Mouse (Mus musculus) thymus, adult 2 months (tissue): ENCODE data around the gene Cmtm2a. TPM values are rescaled to one million over a fixed set of nuclear protein-coding genes. Genes with fewer than 3 reads are reported as not detected.
"Not testable (repeated sequence)": the region's sequence is repeated elsewhere in the genome, so short reads cannot be mapped to it uniquely, and the experiment has no call there.

Source experiments
- DNase-seq: peaks from one replicate; pipeline ENCODE4 v3.0.0; 2021
- H3K27ac ChIP-seq: fragments of 200-500 bp; 2 replicates; pipeline ENCODE4 v1.5.1; 2012; ENCODE audit warnings: low read length, control low read depth; ENCODE audit not compliant: control insufficient read depth, insufficient read depth
- H3K27me3 ChIP-seq: fragments of 200-500 bp; 2 replicates; pipeline ENCODE4 v1.6.1; 2012; ENCODE audit warnings: mild to moderate bottlenecking, low read length, moderate library complexity, mixed read lengths; ENCODE audit not compliant: control insufficient read depth, insufficient read depth
- H3K36me3 ChIP-seq: fragments of 200-500 bp; 2 replicates; pipeline ENCODE4 v1.6.1; 2012; ENCODE audit warnings: mild to moderate bottlenecking, low read length, moderate library complexity; ENCODE audit not compliant: control insufficient read depth, insufficient read depth
- H3K4me1 ChIP-seq: fragments of 200-500 bp; replicated peaks from 2 replicates; pipeline ENCODE4 v1.6.1; 2012; ENCODE audit warnings: low read length; ENCODE audit not compliant: control insufficient read depth, insufficient read depth
- H3K4me3 ChIP-seq: fragments of 200-500 bp; 2 replicates; pipeline ENCODE4 v1.5.1; 2012; ENCODE audit warnings: mild to moderate bottlenecking, low read length, control low read depth, moderate library complexity; ENCODE audit not compliant: control insufficient read depth, insufficient read depth
- CTCF ChIP-seq: fragments of 200-500 bp; IDR thresholded peaks from 2 replicates; pipeline ENCODE4 v1.5.1; 2012; ENCODE audit warnings: mild to moderate bottlenecking, control low read depth, low read length, moderate library complexity, borderline replicate concordance; ENCODE audit not compliant: control insufficient read depth, poor library complexity, insufficient read depth; ENCODE audit errors: extremely low read depth
- POLR2A ChIP-seq: fragments of 200-500 bp; IDR thresholded peaks from 2 replicates; pipeline ENCODE4 v1.6.1; 2012; ENCODE audit warnings: mild to moderate bottlenecking, low read length, control low read depth, moderate library complexity; ENCODE audit not compliant: control insufficient read depth, poor library complexity, insufficient read depth; ENCODE audit errors: extremely low read depth
- WGBS: fragments of 180-500 bp; shearing (Covaris S2); methylation state at CpG from one replicate; pipeline ENCODE4 v1.1.7; 2018; 5-methylcytosine and 5-hydroxymethylcytosine counted together
- polyA plus RNA-seq: library from polyadenylated mRNA; depleted of rRNA; stranded (reverse); fragments of >200 nt; gene quantifications from 2 replicates; pipeline ENCODE4 v1.2.3, GENCODE M21; 2012

Gene Cmtm2a
- polyA plus RNA-seq, 1 experiment, result 0.12 TPM

GRCm38 (mm10) chr8:104337890-104338289 is 44.9 kb upstream of the Cmtm2a start:
- peaks cover 17% of the 10 kb centered on the region for H3K4me1 ChIP-seq
- H3K36me3 ChIP-seq, result no peaks in the 10 kb centered on the region
- DNase-seq, result no peak
- TF ChIP-seq CTCF, result 0 out of 2 replicates have a peak, but pooled peaks have one; percentile 16
- no peak for TF ChIP-seq POLR2A
- 57% methylated on average over 3 of the region's 3 CpGs for WGBS
- H3K4me3 ChIP-seq, result no peak overlapping the region
- H3K27me3 ChIP-seq, result no peaks in the 10 kb centered on the region
- H3K27ac ChIP-seq, result no peak overlapping the region

- H3K27me3 ChIP-seq, result no peaks in the 10 kb centered on the region
- peaks cover 17% of the 10 kb centered on the region for H3K4me1 ChIP-seq
- no peaks in the 10 kb centered on the region for H3K36me3 ChIP-seq
- 100% methylated on average over 1 of the region's 1 CpGs for WGBS
- H3K4me3 ChIP-seq, result no peak overlapping the region
- no peak overlapping the region for H3K27ac ChIP-seq
- no peak for DNase-seq
- TF ChIP-seq POLR2A (no peak), CTCF (no peak)
Observed at GRCm38 (mm10) chr8:104336806-104337205, 43.8 kb upstream of the Cmtm2a start.

GRCm38 (mm10) chr8:104334196-104334595 is 41.2 kb upstream of the Cmtm2a start:
- no peak for DNase-seq
- no peak overlapping the region for H3K27ac ChIP-seq
- no peaks in the 10 kb centered on the region for H3K4me1 ChIP-seq
- no peaks in the 10 kb centered on the region for H3K36me3 ChIP-seq
- WGBS, result 95% methylated on average over 1 of the region's 1 CpGs
- no peak for TF ChIP-seq POLR2A
- no peak for TF ChIP-seq CTCF
- H3K27me3 ChIP-seq, result no peaks in the 10 kb centered on the region
- no peak overlapping the region for H3K4me3 ChIP-seq

GRCm38 (mm10) chr8:104333786-104334185 is 40.8 kb upstream of the Cmtm2a start:
- TF ChIP-seq CTCF, result no peak
- no peak for TF ChIP-seq POLR2A
- no peak for DNase-seq
- Histone ChIP-seq H3K4me3 (no peak overlapping the region), H3K4me1 (no peaks in the 10 kb centered on the region), H3K36me3 (no peaks in the 10 kb centered on the region), H3K27me3 (no peaks in the 10 kb centered on the region), H3K27ac (no peak overlapping the region)
- 31% methylated on average over 5 of the region's 5 CpGs for WGBS

- no peak overlapping the region for H3K27ac ChIP-seq
Observed at GRCm38 (mm10) chr8:104332665-104333631, 40.0 kb upstream of the Cmtm2a start.

GRCm38 (mm10) chr8:104321930-104322329 is 28.9 kb upstream of the Cmtm2a start, which contains the start of gene Cmtm2b:
Gene Cmtm2b, plus strand, starts transcription at chr8:104322230.
- not testable (repeated sequence) for H3K27ac ChIP-seq
- 92% methylated on average over 12 of the region's 12 CpGs for WGBS

More at GRCm38 (mm10) chr8:104332665-104333631, 40.0 kb upstream of the Cmtm2a start:
- Histone ChIP-seq H3K4me1 (no peaks in the 10 kb centered on the region), H3K36me3 (no peaks in the 10 kb centered on the region), H3K27me3 (no peaks in the 10 kb centered on the region), H3K4me3 (no peak overlapping the region)
- TF ChIP-seq CTCF (no peak), POLR2A (no peak)
- DNase-seq, result no peak
- 86% methylated on average over 5 of the region's 5 CpGs for WGBS

GRCm38 (mm10) chr8:104321267-104321666 is 28.3 kb upstream of the Cmtm2a start, which contains the start of gene Gm11020:
Gene Gm11020, plus strand, starts transcription at chr8:104321567.
- not testable (repeated sequence) for H3K27ac ChIP-seq, H3K27me3 ChIP-seq, H3K4me3 ChIP-seq, DNase-seq, H3K4me1 ChIP-seq, H3K36me3 ChIP-seq
- WGBS, result 91% methylated on average over 11 of the region's 11 CpGs

More at GRCm38 (mm10) chr8:104321930-104322329, 28.9 kb upstream of the Cmtm2a start, which contains the start of gene Cmtm2b:
- H3K36me3 ChIP-seq, H3K4me1 ChIP-seq, H3K27me3 ChIP-seq, DNase-seq, H3K4me3 ChIP-seq: not testable (repeated sequence)
